Mouse (Mus musculus): ENCODE results near the gene Suv39h2. TPM values are rescaled to one million over a fixed set of nuclear protein-coding genes. Genes with fewer than 3 reads are reported as not detected.

The Suv39h2 gene
- polyA plus RNA-seq (2012) = 4.5 TPM in 2 replicates

DNA sequence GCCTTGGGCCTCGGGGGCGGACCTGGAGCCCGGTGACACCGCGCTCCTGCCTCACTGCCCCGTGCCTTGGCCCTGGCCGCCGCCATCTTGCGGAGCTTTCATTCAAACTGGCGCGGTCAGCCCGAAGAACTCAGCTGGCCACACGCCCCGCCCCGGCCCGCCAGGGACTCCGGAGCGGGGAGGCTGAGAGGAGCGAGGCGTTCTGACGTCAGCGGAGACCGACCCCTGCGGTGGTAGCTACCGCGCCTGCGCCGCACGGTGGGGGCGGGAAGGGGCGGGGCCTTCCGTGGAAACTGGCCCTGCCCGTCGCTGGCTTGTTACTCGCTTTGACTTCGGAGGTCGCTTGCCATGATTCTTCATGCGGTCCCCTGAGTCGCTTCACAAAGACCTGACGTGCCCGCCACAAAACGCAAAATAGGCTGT, at the start of gene Suv39h2:
Gene Suv39h2, minus strand, starts transcription at position 171 of the 423 bp plus-strand sequence.

DNA sequence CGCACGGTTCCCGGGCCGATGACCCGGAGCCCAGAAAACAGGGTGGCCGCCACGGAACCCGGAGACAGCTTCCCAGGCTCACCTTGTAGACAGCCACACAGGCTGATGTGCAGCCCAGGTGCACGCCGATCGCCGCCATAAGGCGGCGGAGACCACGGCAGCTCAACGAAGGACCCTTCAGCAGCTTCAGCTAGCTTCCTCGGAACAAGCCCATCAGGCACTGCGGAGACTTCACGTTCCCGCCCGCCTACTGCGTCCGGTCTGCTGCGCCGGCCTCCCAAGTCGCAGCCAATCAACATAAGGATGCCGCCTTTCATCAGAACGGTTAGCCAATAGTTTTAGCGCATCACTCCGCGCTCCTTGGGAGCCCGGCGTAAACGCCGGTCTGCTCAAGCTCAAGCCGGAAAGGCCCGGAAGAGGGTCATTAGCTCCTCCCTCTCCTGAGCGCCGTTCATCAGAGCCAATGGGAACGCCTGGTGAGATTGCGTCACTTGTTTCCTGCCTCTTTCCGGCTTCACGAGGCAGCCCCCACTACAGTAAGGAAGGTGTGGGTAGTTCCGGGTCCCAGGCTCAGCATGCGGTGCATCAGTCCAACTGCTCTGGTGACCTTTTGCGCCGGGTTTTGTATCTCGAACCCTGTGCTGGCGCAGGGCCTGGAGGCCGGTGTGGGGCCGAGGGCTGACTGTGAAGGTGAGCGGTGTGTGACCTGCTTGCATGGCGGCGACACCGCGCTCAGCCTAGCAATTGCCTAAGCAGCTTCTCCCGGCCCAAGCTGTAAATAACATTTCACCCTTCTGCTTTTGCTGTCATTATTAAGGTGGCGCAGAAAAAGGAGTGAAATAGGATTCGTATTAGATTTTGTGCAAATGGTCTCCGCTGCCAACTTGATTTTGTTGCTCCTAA, 38.0 kb upstream of the Suv39h2 start, which contains the start of the genes Gm45902, Hspa14 and Cdnf:
Gene Gm45902, minus strand, starts transcription at position 239 of the 903 bp plus-strand sequence.
Gene Hspa14, minus strand, starts transcription at position 263 of the 903 bp plus-strand sequence.
Gene Cdnf, plus strand, starts transcription at position 479 of the 903 bp plus-strand sequence.

DNA sequence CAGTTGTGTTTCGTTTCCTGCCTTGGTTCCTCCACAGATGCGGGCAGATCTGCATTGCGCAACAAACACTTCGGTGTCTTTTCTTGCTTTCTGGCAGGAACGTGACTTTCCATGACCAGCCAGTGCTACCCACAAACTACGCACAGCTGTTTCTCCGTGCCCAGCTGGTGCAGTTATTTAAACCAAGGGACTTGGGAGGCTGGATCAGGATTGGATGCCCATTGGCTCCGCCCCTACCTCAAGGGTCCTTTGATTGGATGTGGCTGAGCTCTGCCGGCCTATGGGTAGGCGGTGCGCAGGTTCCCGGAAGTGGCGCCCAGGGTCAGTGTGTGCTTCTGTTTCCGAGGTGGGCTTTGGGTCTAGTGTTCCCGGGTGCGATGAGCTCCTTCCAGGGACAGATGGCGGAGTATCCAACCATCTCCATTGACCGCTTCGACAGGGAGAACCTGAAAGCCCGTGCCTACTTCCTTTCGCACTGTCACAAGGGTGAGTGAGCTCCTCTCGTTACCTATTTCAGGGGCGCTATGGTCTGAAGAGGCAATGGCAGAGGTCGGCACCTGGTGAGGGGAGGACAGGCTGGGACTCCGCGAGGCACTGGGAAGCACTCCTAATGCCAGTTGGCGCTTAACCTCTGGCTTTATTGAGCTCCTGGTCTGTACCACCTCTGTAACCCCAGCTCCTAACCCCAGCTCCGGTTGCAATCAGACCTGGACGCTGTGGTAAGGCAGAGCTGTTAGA, 50.8 kb downstream of the Suv39h2 start, which contains the start of gene Dclre1c:
Gene Dclre1c, plus strand, starts transcription at position 291 of the 738 bp plus-strand sequence.

DNA sequence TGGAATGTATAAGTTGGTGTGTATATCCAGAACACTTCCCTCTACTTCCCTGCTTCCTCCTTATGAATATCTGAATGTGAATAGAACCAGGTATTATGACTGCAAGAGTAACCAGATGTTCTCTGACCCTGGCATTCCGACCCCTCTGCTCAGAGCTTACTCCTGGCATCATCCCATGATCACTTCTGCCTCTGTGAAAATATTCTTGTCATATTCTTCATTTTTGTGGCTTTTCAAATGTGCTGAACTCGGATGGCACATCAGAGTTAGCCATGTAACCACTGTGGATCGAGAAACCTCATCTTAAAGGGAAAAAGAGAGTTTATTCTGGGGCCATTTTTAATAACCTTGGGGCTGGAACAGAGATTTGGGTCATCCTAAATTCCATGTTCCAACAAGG, 52.3 kb downstream of the Suv39h2 start, which contains the start of gene Meig1:
Gene Meig1, minus strand, starts transcription at position 101 of the 400 bp plus-strand sequence.

Other genes with a start within 250 kb of the Suv39h2 start
- gene Nmt2, start 190.8 kb downstream of the Suv39h2 start, polyA plus RNA-seq (2012) = 10.3 and 20.5 TPM in 2 replicates
- 0.41 and 0.76 TPM in 2 replicates for gene Rpp38, start 142.4 kb downstream of the Suv39h2 start, polyA plus RNA-seq (2012)
- not detected in 2 replicates for gene Acbd7, start 138.9 kb downstream of the Suv39h2 start, polyA plus RNA-seq (2012)
- 0.12 TPM in 1 of 2 replicates, not detected in the other for gene Olah, start 77.8 kb downstream of the Suv39h2 start, polyA plus RNA-seq (2012)
- not detected in 2 replicates for gene Meig1, start 52.4 kb downstream of the Suv39h2 start, polyA plus RNA-seq (2012)
- gene Dclre1c, start 50.9 kb downstream of the Suv39h2 start, polyA plus RNA-seq (2012) = 0.67 and 1.2 TPM in 2 replicates
- gene Gm45902, start 37.8 kb upstream of the Suv39h2 start, polyA plus RNA-seq (2012) = 2.4 and 2.5 TPM in 2 replicates
- 6.8 and 8.0 TPM in 2 replicates for gene Hspa14, start 37.8 kb upstream of the Suv39h2 start, polyA plus RNA-seq (2012)
- gene Cdnf, start 38.0 kb upstream of the Suv39h2 start, polyA plus RNA-seq (2012) = 0.04 and 0.07 TPM in 2 replicates
- 1,227 and 1,368 TPM in 2 replicates for gene Fam107b, start 95.5 kb upstream of the Suv39h2 start, polyA plus RNA-seq (2012)